In genomic region chr1:51804296-51805039, GRCm38 (mm10) we compare ENCODE assay signal across 20 mouse cellular contexts.
DNase-seq lines count a peak whose midpoint lies in the region; ATAC-seq and TF ChIP-seq lines count a peak whose summit lies in the region.
"Had no signal": no experiment of that assay in that cellular context is flagged by ENCODE, and none has a peak within 500 bp of the region (broad histone marks: within the 10 kb centered on the region; RNA-seq: fewer than 3 reads in every experiment).

No protein-coding gene starts in this region.

- peaks cover 13% of the 10 kb centered on the region; the same call in 1 of the 2 replicates for H3K36me3 ChIP-seq in kidney, postnatal 0 days (ENCODE audit: insufficient read depth, low read length)
- H3K36me3 ChIP-seq in midbrain, embryonic 10.5 days, result peaks cover 19% of the 10 kb centered on the region
- peaks cover 5% of the 10 kb centered on the region; the same call in 1 of the 2 replicates for H3K36me3 ChIP-seq in midbrain, embryonic 14.5 days (ENCODE audit: control insufficient read depth, insufficient read depth, low read length)
- no peaks in the 10 kb centered on the region for H3K36me3 ChIP-seq in neural tube, embryonic 14.5 days (ENCODE audit: control insufficient read depth, insufficient read depth, low read length)
- H3K36me3 ChIP-seq: liver, embryonic 12.5 days; stomach, embryonic 15.5 days had no signal

- no peak overlapping the region for H3K27ac ChIP-seq in kidney, postnatal 0 days
- 0 out of 2 replicates have a peak overlapping the region, but pooled peaks have one; percentile 17 for H3K27ac ChIP-seq in midbrain, embryonic 10.5 days (replicated peaks)
- no peak overlapping the region for H3K27ac ChIP-seq in midbrain, embryonic 14.5 days (replicated peaks; ENCODE audit: low read depth, low read length)
- H3K27ac ChIP-seq in neural tube, embryonic 14.5 days (ENCODE audit: low read depth, low read length), result no peak overlapping the region
- no peak overlapping the region for H3K27ac ChIP-seq in layer of hippocampus, adult 2 months
- H3K27ac ChIP-seq: heart, embryonic 10.5 days; liver, embryonic 12.5 days; stomach, embryonic 15.5 days had no signal

- no peak overlapping the region for H3K4me3 ChIP-seq in kidney, postnatal 0 days (replicated peaks; ENCODE audit: low read depth, low read length)
- no peak overlapping the region for H3K4me3 ChIP-seq in midbrain, embryonic 10.5 days
- H3K4me3 ChIP-seq in midbrain, embryonic 14.5 days (replicated peaks; ENCODE audit: low read depth, low read length), result no peak overlapping the region
- H3K4me3 ChIP-seq in neural tube, embryonic 14.5 days (ENCODE audit: low read depth, low read length), result no peak overlapping the region
- no peak overlapping the region for H3K4me3 ChIP-seq in layer of hippocampus, adult 2 months
- H3K4me3 ChIP-seq: heart, embryonic 10.5 days; liver, embryonic 12.5 days; stomach, embryonic 15.5 days had no signal

- no peak for ATAC-seq in kidney, postnatal 0 days (replicated peaks; ENCODE audit: low FRiP score, low read depth)
- ATAC-seq in midbrain, embryonic 14.5 days (ENCODE audit: low FRiP score, low TSS enrichment), result no peak
- ATAC-seq in neural tube, embryonic 14.5 days (ENCODE audit: low read depth), result peak; percentile 56; the same call in 1 of the 2 replicates
- ATAC-seq: activated CD4-positive, CD25-positive, alpha-beta regulatory T cell, adult 4 months; forebrain, postnatal 0 days; liver, embryonic 12.5 days; Patski had no signal

- DNase-seq in kidney, postnatal 0 days (ENCODE audit: low spot score), result peak; percentile 34
- DNase-seq in kidney, adult 9 months, result no peak
- DNase-seq in midbrain, embryonic 10.5 days (ENCODE audit: low spot score), result no peak
- no peak for DNase-seq in midbrain, embryonic 14.5 days
- DNase-seq in adrenal gland, postnatal 14 days, result peak; percentile 44
- no peak for DNase-seq in layer of hippocampus, adult 2 months (ENCODE audit: low spot score in 2 of 2)
- DNase-seq: cerebellum, adult 11 months; cerebellum, postnatal 14 days; embryo, embryonic 11 days; forebrain, postnatal 0 days; kidney, adult 2 months; kidney, postnatal 25 days; thymus, adult 18-20 months; thymus, postnatal 4 days had no signal

- no peak overlapping the region for H3K4me2 ChIP-seq in kidney, postnatal 0 days (ENCODE audit: low read length)
- no peak overlapping the region for H3K4me2 ChIP-seq in midbrain, embryonic 14.5 days (ENCODE audit: low read length)
- H3K4me2 ChIP-seq in neural tube, embryonic 14.5 days (ENCODE audit: low read depth, low read length), result no peak overlapping the region
- H3K4me2 ChIP-seq: liver, embryonic 12.5 days; stomach, embryonic 15.5 days had no signal

- TF ChIP-seq CTCF in kidney, postnatal 0 days (IDR thresholded peaks at IDR 0.05; ENCODE audit: low read depth), result no peak
- TF ChIP-seq CTCF in layer of hippocampus, adult 2 months (conservative IDR thresholded peaks at IDR 0.05), result no peak

- no peaks in the 10 kb centered on the region for H3K9me3 ChIP-seq in kidney, postnatal 0 days (replicated peaks; ENCODE audit: low read length)
- H3K9me3 ChIP-seq in midbrain, embryonic 10.5 days (replicated peaks), result no peaks in the 10 kb centered on the region
- no peaks in the 10 kb centered on the region for H3K9me3 ChIP-seq in midbrain, embryonic 14.5 days (ENCODE audit: control insufficient read depth, low read length)
- no peaks in the 10 kb centered on the region for H3K9me3 ChIP-seq in neural tube, embryonic 14.5 days (ENCODE audit: control insufficient read depth, low read length)
- H3K9me3 ChIP-seq: heart, embryonic 10.5 days; liver, embryonic 12.5 days; stomach, embryonic 15.5 days had no signal

- H3K9ac ChIP-seq in kidney, postnatal 0 days (ENCODE audit: low read depth, low read length), result no peak overlapping the region
- H3K9ac ChIP-seq in midbrain, embryonic 14.5 days (replicated peaks; ENCODE audit: low read length), result no peak overlapping the region
- no peak overlapping the region for H3K9ac ChIP-seq in neural tube, embryonic 14.5 days (replicated peaks; ENCODE audit: low read depth, low read length)
- H3K9ac ChIP-seq: forebrain, postnatal 0 days; liver, embryonic 12.5 days; stomach, embryonic 15.5 days had no signal

- no peaks in the 10 kb centered on the region for H3K27me3 ChIP-seq in kidney, postnatal 0 days (ENCODE audit: insufficient read depth, low read length)
- H3K27me3 ChIP-seq in midbrain, embryonic 10.5 days (ENCODE audit: low read depth, poor library complexity, severe bottlenecking), result peaks cover 9% of the 10 kb centered on the region; the same call in 1 of the 2 replicates
- no peaks in the 10 kb centered on the region for H3K27me3 ChIP-seq in midbrain, embryonic 14.5 days (ENCODE audit: control insufficient read depth, insufficient read depth, low read length)
- H3K27me3 ChIP-seq in neural tube, embryonic 14.5 days (ENCODE audit: control insufficient read depth, insufficient read depth, low read length), result no peaks in the 10 kb centered on the region
- H3K27me3 ChIP-seq: liver, embryonic 12.5 days; Patski; stomach, embryonic 15.5 days had no signal

- H3K4me1 ChIP-seq in kidney, postnatal 0 days (replicated peaks; ENCODE audit: insufficient read depth, low read length), result no peaks in the 10 kb centered on the region
- H3K4me1 ChIP-seq in midbrain, embryonic 10.5 days, result peaks cover 15% of the 10 kb centered on the region
- H3K4me1 ChIP-seq in midbrain, embryonic 14.5 days (ENCODE audit: control insufficient read depth, insufficient read depth, low read length), result peaks cover 9% of the 10 kb centered on the region; the same call in 1 of the 2 replicates
- H3K4me1 ChIP-seq in neural tube, embryonic 14.5 days (ENCODE audit: control insufficient read depth, insufficient read depth, low read length), result no peaks in the 10 kb centered on the region
- H3K4me1 ChIP-seq: heart, embryonic 10.5 days; liver, embryonic 12.5 days; stomach, embryonic 15.5 days had no signal

- WGBS in kidney, postnatal 0 days, result 71% methylated on average over 12 of the region's 12 CpGs
- 35% methylated on average over 12 of the region's 12 CpGs for WGBS in midbrain, embryonic 10.5 days
- WGBS in midbrain, embryonic 14.5 days, result 34% methylated on average over 12 of the region's 12 CpGs
- WGBS in neural tube, embryonic 14.5 days, result 51% methylated on average over 12 of the region's 12 CpGs

Comparison
In these comparisons a context has a peak if more than half of its experiments do, and no peak if none do; other contexts are left out.
1. DNase-seq: peak in kidney, postnatal 0 days (single experiment) and adrenal gland, postnatal 14 days (single experiment); none in kidney, adult 9 months (single experiment), midbrain, embryonic 10.5 days (single experiment), midbrain, embryonic 14.5 days (single experiment) and layer of hippocampus, adult 2 months (0 of 2).